Mouse (Mus musculus) hindbrain, embryonic 16.5 days (tissue): Measurements from ENCODE around the gene Ss18l1. TPM values are rescaled to one million over a fixed set of nuclear protein-coding genes. Genes with fewer than 3 reads are reported as not detected.

Experiments used
- ATAC-seq: fragments of 200-750 bp; cut with Nextera tagmentation; 2 replicates; pipeline ENCODE4 v1.8.0; 2017; ENCODE audit warnings: moderate TSS enrichment, moderate library complexity
- H3K27ac ChIP-seq: fragments of 300-500 bp; sonication (generic); 2 replicates; pipeline ENCODE4 v1.5.1; 2014; ENCODE audit warnings: low read depth, mild to moderate bottlenecking, control low read depth, low read length, moderate library complexity
- H3K27me3 ChIP-seq: fragments of 300-500 bp; sonication (generic); replicated peaks from 2 replicates; pipeline ENCODE4 v1.6.1; 2014; ENCODE audit warnings: low read length; ENCODE audit not compliant: control insufficient read depth, insufficient read depth
- H3K36me3 ChIP-seq: fragments of 300-500 bp; sonication (generic); 2 replicates; pipeline ENCODE4 v1.6.1; 2014; ENCODE audit warnings: mild to moderate bottlenecking, low read length, moderate library complexity, mixed read lengths; ENCODE audit not compliant: control insufficient read depth, insufficient read depth
- H3K4me1 ChIP-seq: fragments of 300-500 bp; sonication (generic); 2 replicates; pipeline ENCODE4 v1.6.1; 2014; ENCODE audit warnings: low read depth, low read length; ENCODE audit not compliant: control insufficient read depth, insufficient read depth
- H3K4me2 ChIP-seq: fragments of 300-500 bp; sonication (generic); 2 replicates; pipeline ENCODE4 v1.6.1; 2014; ENCODE audit warnings: mild to moderate bottlenecking, low read length, control low read depth, moderate library complexity
- H3K4me3 ChIP-seq: fragments of 300-500 bp; sonication (generic); 2 replicates; pipeline ENCODE4 v1.5.1; 2014; ENCODE audit warnings: mild to moderate bottlenecking, low read length, control low read depth, moderate library complexity
- H3K9ac ChIP-seq: fragments of 300-500 bp; sonication (generic); 2 replicates; pipeline ENCODE4 v1.6.1; 2014; ENCODE audit warnings: low read depth, mild to moderate bottlenecking, control low read depth, low read length, moderate library complexity
- H3K9me3 ChIP-seq: fragments of 300-500 bp; sonication (generic); 2 replicates; pipeline ENCODE4 v1.6.1; 2014; ENCODE audit warnings: mild to moderate bottlenecking, low read length, moderate library complexity; ENCODE audit not compliant: control insufficient read depth
- WGBS: fragments of 180-500 bp; shearing (Covaris S2); extraction: QIAGEN DNeasy Blood & Tissue Kit; methylation state at CpG from one replicate; pipeline ENCODE4 v1.1.7; 2014; 5-methylcytosine and 5-hydroxymethylcytosine counted together
- polyA plus RNA-seq: library from polyadenylated mRNA; unstranded; fragments of >200 nt; fragmentation: Nextera tagmentation; extraction: Ambion mirVana; gene quantifications from 2 replicates; pipeline ENCODE4 v1.2.1, GENCODE M21; 2015

The Ss18l1 gene
- polyA plus RNA-seq, 1 experiment from 2014 or later = 53.0 TPM

DNA sequence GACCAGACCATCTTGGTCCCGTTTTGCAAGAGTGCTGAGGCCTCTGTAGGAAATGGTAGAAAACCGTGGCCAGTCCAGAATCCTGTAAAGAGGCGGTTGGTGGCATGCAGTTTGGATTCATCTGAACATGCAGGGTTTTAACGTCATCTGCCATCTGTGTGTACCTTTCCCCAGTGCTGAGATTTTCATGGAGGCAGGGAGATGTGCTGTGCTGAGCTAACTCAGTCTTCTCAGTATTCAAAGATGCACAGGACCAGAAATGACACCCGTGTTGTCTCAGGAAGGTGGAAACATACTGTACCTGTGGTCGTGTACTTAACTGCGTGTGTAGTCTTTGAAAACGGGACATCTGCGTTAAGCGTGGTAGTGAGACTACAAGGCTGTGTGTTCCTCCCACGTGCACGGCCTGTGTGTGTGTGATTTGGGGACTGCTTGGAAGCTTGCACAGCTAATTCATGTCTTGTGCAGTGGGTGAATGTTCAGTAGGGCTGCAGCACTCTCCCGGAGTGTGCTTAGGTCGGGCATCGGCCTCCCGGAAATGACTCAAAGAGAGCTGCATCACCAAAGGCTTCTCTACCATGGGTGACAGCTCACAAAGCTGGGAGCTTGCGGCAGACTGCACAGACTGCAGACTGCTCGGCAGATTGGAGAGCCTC lies 5.8 kb downstream of the Ss18l1 start:
- 96% methylated on average over 18 of the region's 18 CpGs for WGBS
- ATAC-seq = no peak
- H3K27me3 ChIP-seq = no peaks in the 10 kb centered on the region

DNA sequence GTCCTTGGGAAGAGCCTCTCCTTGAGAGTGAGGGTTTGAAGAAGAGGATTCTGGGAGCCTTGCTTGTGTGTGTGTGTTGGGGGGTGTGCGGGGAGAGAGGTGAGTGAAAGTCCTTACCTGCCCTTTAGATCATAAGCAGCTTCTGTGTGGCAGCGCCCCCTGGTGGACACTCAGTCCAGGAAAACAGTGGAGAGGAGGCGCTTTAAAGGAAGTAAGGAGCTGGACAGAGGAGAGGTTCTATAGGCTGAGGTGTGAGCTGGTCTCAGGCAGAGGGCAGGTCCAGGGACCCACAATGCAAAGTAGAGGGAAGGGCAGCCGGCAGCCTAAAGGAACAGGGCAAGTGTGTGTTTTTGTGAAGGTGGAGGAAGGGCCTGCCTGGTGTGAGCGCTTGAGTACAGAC lies 8.7 kb downstream of the Ss18l1 start:
- H3K36me3 ChIP-seq = peaks cover 19% of the 10 kb centered on the region
- 24% methylated on average over 5 of the region's 5 CpGs for WGBS
- peak; percentile 55 for ATAC-seq
- no peaks in the 10 kb centered on the region for H3K9me3 ChIP-seq
- no peak overlapping the region for H3K4me2 ChIP-seq
- H3K4me3 ChIP-seq = no peak overlapping the region
- no peaks in the 10 kb centered on the region for H3K27me3 ChIP-seq
- H3K27ac ChIP-seq = no peak overlapping the region
- H3K4me1 ChIP-seq = no peaks in the 10 kb centered on the region
- no peak overlapping the region for H3K9ac ChIP-seq

More for the DNA sequence above, 5.8 kb downstream of the Ss18l1 start:
- H3K4me2 ChIP-seq = no peak overlapping the region
- no peak overlapping the region for H3K9ac ChIP-seq
- H3K27ac ChIP-seq = no peak overlapping the region
- no peaks in the 10 kb centered on the region for H3K9me3 ChIP-seq
- peaks cover 18% of the 10 kb centered on the region for H3K4me1 ChIP-seq
- H3K36me3 ChIP-seq = no peaks in the 10 kb centered on the region
- no peak overlapping the region for H3K4me3 ChIP-seq

DNA sequence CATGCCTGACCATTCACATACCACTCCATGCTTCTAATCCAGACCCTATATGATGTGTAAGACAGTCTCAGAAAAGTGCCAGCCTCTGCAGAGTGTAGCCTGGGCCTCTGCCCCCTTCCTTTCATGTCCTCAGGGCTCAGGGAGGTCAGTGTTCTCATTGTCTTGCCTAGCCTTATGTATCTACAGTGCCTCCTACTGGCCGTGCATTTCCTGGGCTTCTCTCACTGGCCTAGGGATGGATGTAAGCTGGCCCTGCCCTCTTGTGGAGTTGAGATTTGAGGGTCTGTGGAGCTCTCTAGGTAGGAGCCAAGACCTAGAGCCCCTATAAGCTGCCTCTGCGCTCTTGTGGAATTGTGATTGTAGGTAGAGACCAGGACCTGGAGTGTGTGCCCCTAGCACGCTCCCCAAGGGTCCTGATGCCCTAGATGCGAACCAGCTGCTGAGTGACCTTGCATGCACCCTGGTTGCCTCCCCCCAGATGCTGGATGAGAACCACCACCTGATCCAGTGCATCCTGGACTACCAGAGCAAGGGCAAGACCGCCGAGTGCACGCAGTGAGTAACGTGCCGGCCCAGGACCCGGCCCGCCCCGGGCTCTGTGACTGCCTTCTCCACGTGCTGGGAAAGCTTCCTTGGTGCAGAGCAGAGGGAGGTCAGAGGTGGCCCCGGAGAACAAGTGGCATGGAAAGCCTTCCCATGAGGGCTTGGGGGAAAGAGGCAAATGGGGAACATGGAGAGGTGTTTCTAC lies 9.9 kb downstream of the Ss18l1 start:
- no peak overlapping the region for H3K9ac ChIP-seq
- H3K9me3 ChIP-seq = no peaks in the 10 kb centered on the region
- peaks cover 29% of the 10 kb centered on the region for H3K36me3 ChIP-seq
- H3K4me1 ChIP-seq = no peaks in the 10 kb centered on the region
- no peak overlapping the region for H3K4me3 ChIP-seq
- ATAC-seq = no peak
- no peak overlapping the region for H3K27ac ChIP-seq
- no peaks in the 10 kb centered on the region for H3K27me3 ChIP-seq
- no peak overlapping the region for H3K4me2 ChIP-seq
- 91% methylated on average over 14 of the region's 14 CpGs for WGBS

DNA sequence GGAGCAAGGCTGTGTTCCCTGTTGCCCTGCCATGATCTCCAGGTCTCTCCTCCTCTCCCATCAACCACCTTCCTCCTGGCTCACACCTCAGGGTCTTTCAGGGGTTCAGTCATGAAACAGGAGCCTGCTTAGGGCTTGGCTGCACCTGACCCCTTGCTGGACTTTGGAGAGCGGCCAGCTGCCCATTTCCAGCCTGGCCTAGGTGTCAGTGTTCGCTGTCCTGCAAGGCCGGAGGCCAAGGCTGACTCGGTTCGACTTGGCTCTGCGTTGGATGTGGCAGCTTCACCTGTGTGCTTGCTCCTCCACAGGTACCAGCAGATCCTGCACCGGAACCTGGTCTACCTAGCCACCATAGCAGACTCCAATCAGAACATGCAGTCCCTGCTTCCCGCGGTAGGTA lies 10.7 kb downstream of the Ss18l1 start:
- Histone ChIP-seq H3K4me2 (no peak overlapping the region), H3K4me1 (no peaks in the 10 kb centered on the region), H3K36me3 (peaks cover 37% of the 10 kb centered on the region), H3K4me3 (no peak overlapping the region), H3K27ac (no peak overlapping the region), H3K9me3 (no peaks in the 10 kb centered on the region), H3K27me3 (no peaks in the 10 kb centered on the region), H3K9ac (no peak overlapping the region)
- no peak for ATAC-seq
- WGBS = 100% methylated on average over 9 of the region's 9 CpGs

DNA sequence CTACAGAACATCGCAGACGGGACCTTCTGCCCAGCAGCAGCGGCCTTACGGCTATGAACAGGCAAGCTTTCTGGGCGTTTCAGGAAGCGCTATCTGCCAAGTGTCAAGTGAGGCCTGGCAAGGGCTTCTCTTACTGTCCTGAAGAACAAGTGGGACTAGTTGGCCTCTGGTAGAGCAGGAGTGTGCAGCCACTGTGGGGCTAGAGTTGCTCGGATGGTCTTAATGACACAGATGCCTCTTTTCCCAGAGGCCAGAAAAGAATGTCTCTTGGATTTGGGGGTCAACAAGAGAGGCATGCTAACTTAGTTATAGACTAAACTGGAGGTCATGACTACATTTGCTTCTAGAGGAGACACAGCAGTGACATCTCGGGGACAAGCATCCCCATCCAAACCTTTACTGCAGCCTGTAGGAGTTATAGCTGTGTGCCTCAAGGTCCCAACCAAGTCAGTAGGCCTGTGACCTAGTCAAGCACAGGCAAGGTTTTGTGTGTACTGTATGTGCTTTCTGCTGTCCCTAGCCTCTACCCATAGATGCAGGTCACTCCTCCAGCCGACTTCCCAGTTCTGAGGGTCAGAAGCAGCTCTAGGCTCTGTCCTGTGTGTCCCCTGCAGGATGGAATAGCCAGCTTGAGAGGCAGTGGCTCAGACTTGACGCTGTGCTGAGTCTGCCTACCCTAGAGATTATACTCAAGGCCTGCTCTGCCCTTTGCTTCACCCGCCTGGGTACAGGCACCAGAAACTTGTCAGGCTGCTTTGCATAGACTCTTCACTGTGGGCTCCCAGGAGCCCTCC lies 21.2 kb downstream of the Ss18l1 start:
- Histone ChIP-seq H3K27ac (no peak overlapping the region), H3K9ac (no peak overlapping the region), H3K4me1 (no peaks in the 10 kb centered on the region), H3K36me3 (peaks cover 54% of the 10 kb centered on the region), H3K4me3 (no peak overlapping the region), H3K9me3 (no peaks in the 10 kb centered on the region), H3K4me2 (no peak overlapping the region), H3K27me3 (no peaks in the 10 kb centered on the region)
- ATAC-seq = no peak
- 95% methylated on average over 11 of the region's 11 CpGs for WGBS

DNA sequence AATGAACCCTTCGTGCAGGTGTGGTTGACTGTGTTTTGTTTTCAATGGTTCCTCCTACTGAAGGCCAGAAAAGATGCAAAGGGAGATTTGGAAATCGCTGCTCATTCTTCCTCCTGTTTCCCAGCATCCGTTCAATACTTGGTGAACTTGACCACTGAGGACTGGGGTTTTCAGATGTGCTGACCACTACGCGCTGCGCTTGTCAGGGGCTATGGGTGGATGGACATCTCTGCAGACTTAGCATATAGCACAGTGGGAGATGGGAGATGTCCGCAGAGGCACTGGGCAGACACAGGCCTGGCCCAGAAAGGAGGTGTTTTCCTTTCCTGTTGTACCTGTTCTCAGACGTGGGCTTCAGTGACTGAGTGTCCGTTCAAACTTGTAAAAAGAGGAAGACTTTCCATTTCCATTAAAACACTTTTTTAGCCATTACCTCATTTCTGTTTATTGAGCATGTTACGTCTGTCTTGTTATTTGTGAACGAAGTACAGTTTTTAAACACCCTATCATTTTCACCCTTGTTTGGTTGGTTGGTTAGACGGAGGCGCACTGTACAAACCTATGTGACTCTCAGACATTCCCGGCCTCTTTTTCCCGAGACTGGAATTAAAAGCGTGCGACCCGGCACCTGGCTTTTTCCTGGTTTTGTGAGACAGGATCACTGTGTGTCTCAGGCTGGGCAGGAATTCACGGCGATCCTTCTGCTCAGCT lies 27.6 kb downstream of the Ss18l1 start:
- WGBS = 37% methylated on average over 20 of the region's 20 CpGs
- ATAC-seq = no peak; the same call in 1 of the 2 replicates
- H3K4me3 ChIP-seq = peak overlapping the region; percentile 75
- no peaks in the 10 kb centered on the region for H3K9me3 ChIP-seq
- H3K9ac ChIP-seq = peak overlapping the region; percentile 88
- H3K4me1 ChIP-seq = peaks cover 14% of the 10 kb centered on the region
- H3K36me3 ChIP-seq = peaks cover 18% of the 10 kb centered on the region
- peak overlapping the region; percentile 95 for H3K4me2 ChIP-seq
- H3K27me3 ChIP-seq = no peaks in the 10 kb centered on the region
- peak overlapping the region; percentile 94 for H3K27ac ChIP-seq

DNA sequence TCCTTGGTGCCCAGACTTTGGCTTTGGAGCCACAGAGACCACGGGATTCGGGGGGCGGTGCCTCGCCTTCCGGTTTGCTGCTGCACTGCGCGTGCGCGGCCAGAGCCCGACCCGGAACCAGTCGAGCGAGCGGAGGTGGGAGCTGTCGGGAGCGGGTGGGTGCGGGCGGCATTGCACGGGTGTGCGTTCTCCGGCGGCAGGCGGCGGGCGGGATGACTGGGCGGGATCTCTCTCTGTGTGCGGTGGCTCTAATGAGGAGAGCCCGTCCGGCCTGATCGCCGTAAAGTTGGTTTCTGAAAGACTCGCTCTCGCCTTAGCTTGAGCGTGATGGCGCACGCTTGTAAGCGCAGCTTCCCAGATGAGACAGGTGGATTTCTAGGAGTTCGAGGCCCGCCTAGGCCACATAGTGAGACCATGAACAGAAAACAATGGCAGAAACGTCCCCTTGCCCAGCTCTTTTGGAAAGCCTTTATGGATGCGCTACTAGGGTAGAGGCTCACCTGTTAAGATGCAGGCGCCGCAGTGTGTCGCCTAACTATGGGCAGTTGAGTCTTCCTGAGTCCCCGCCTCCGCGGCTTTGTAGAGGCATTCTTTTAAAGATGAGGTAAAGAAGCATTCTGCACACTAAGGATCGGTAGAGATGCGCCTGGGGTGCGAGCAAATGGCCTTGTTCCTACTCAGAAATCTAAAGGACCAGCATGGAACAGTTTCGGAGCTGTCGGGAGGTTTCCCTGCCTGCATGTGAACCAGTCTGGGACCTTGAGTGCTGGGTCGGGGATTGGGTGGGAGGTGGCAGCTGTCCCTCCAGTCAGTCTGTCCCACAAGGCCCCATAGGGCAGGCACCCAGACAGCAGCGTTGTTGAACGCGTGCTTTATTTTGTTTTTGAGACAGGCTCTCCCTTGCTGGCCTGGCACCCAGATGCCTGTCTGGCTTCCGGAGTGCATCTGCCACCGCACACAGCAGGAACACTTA lies 28.5 kb downstream of the Ss18l1 start, which contains the start of gene Mtg2:
TSS of gene Mtg2 (plus strand) at position 108 of the 973 bp plus-strand sequence.
- Histone ChIP-seq H3K27ac (peak within 1 kb of the TSS; percentile 94), H3K4me2 (peak within 1 kb of the TSS; percentile 95), H3K4me3 (peak within 1 kb of the TSS; percentile 75), H3K9ac (peak within 1 kb of the TSS; percentile 88), H3K4me1 (peaks cover 14% of the 10 kb centered on the region), H3K9me3 (no peaks in the 10 kb centered on the region), H3K27me3 (no peaks in the 10 kb centered on the region), H3K36me3 (peaks cover 18% of the 10 kb centered on the region)
- WGBS = 3% methylated on average over 58 of the region's 58 CpGs
- peak; percentile 97 for ATAC-seq

DNA sequence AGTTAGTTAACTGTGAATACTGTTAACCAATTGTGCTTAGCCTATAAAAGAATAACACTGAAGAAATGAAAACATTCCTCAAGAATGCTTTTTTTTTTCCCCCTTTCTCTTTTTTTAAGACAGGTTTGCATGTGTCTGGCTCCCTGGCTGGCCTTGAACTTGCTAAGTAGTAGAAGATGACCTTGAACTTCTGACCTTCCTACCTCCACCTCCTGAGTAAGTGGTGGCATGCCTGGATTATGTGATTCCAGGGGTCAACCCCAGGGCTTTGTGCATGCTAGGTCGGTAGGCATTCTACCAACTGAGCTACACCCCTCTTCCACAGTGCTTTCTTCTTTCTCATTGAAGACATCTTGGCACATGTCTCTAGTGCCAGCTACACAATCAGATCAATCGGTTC lies 29.4 kb downstream of the Ss18l1 start:
- Histone ChIP-seq H3K27me3 (no peaks in the 10 kb centered on the region), H3K36me3 (peaks cover 18% of the 10 kb centered on the region), H3K4me2 (peak overlapping the region; percentile 95; the same call in 1 of the 2 replicates), H3K9ac (no peak overlapping the region), H3K4me3 (no peak overlapping the region), H3K27ac (no peak overlapping the region), H3K4me1 (peaks cover 14% of the 10 kb centered on the region), H3K9me3 (no peaks in the 10 kb centered on the region)
- ATAC-seq = no peak
- 87% methylated on average over 2 of the region's 2 CpGs for WGBS
